Mouse (Mus musculus): ENCODE data around the gene Apoa4.
A peak's percentile ranks its signal among the peaks of the same experiment; 100 is the strongest.

Gene Apoa4

DNA sequence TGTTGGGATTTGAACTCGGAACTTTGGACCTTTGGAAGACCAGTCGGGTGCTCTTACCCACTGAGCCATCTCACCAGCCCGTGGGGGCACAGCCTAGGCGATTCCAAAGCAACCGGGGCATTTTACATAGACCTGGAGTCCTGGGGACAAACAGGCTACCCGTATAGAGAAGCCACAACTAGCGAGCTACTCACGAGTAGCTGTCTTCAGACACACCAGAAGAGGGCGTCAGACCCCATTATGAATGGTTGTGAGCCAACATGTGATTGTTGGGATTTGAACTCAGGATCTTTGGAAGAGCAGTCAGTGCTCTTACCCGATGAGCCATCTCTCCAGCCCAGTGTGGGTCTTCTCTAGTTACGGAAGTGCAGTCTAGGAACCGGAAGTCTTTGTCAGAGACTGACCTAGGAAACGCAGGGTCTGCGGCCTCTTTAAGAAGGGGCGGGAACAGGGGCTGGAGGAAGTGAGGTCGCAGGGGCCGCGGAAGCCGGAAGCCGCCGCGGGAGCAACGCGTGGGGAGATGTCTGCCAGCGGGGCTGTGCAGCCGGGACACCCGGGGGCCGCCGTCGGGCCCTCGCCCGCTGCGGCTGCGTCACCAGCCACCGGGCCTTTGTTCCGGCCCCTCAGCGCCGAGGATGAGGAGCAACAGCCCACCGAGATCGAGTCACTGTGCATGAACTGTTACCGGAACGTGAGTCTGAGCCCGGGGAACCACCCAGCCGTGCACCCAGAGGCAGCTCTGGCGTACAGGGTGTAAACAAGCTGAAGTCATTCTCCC lies 32.4 kb downstream of the Apoa4 start, which contains the start of gene Zpr1:
Gene Zpr1 (plus strand): TSS at position 388 of the 778 bp plus-strand sequence.
- peak; percentile 95 for DNase-seq (ENCODE audit: low read depth, low spot score)

DNA sequence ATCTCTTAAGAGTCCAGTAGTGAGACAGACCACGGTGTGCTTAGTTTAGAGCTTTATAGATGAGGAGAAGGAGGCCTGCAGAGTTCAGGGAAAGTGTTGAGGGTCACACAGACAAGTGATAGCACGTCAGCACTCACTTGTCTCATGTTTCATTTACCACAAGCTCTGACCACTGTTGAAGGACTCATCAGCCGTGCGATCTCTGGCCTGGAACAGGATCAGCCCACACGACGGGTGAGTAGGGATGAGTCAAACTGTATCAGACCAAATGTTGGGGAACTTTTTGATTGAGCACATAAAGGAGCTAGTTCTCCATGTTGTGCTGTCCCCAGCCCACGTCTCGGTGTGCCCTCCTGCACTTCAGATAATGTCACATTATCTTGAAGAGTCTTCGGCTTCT lies 34.0 kb downstream of the Apoa4 start:
- DNase-seq (ENCODE audit: low read depth, low spot score), result no peak

- DNase-seq (ENCODE audit: low read depth, low spot score), result peak; percentile 84
These were observed 42.3 kb downstream of the Apoa4 start, which contains the start of gene Bud13 for GRCm38 (mm10) chr9:46282631-46283436. Bud13 (plus strand) TSS chr9:46283008.
